Mouse (Mus musculus): ENCODE measurements around the gene Ttll4.

GRCm38 (mm10) chr1:74728446-74728845, 66.9 kb downstream of the Ttll4 start:
- TF ChIP-seq CTCF (IDR thresholded peaks at IDR 0.05; ENCODE audit: control insufficient read depth, insufficient read depth, low read length) (no peak), POLR2A (IDR thresholded peaks at IDR 0.05; ENCODE audit: borderline replicate concordance, control insufficient read depth, low read depth, low read length) (no peak)
